Mouse (Mus musculus) left cerebral cortex, adult 8-10 months (tissue): Measurements from ENCODE around the gene Ly6g6c. TPM values are rescaled to one million over a fixed set of nuclear protein-coding genes. Genes with fewer than 3 reads are reported as not detected.
A peak's percentile ranks its signal among the peaks of the same experiment; 100 is the strongest.
"Not testable (repeated sequence)": the region's sequence is repeated elsewhere in the genome, so short reads cannot be mapped to it uniquely, and the experiment has no call there.

Experiments
- DNase-seq, 2 experiments: peaks; one replicate each; pipeline ENCODE4 v3.0.0; 2022; ENCODE audit warnings: low spot score in 2 of 2
- total RNA-seq, 4 experiments: library from RNA; stranded (reverse); gene quantifications; 2 replicates each; pipeline ENCODE4 v1.2.4; 2022

Gene Ly6g6c
- total RNA-seq, 4 experiments from 2014 or later = not detected

DNA sequence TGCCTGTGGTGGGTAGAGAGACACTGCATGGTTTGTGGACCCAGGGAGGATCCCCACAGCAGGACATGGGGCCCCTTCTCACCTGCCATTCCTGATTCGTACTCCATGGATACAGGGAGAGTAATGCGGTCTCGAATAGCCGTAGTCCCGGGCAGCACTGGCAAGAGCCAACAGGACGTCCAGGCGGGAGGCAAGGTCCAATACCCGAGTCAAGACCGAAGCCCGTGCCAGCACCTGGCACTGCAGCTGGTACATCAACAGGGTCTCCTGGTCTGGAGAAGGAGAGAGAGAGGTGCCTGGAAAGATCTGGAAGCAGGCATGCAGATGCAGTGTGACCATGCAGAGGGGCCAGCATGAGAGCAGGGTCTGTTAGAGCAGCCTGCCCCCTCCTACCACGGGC lies 33.9 kb upstream of the Ly6g6c start:
- no peak for DNase-seq

DNA sequence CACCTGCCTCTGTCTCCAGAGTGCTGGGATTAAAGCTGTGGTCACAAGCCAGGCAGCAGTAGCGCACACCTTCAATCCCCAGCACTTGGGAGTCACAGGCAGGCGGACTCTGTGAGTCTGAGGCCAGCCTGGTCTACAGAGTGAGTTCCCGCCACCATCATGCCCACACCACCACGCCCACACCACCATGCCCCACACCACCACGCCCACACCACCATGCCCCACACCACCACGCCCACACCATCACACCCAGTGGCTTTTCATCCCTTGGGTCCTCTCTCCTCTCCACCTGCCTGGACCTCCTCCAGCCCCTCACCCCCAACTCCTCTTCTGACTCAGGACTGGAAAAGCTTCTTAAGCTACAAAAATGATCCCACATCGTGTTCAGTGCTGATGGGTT lies 33.3 kb upstream of the Ly6g6c start:
- no peak for DNase-seq

DNA sequence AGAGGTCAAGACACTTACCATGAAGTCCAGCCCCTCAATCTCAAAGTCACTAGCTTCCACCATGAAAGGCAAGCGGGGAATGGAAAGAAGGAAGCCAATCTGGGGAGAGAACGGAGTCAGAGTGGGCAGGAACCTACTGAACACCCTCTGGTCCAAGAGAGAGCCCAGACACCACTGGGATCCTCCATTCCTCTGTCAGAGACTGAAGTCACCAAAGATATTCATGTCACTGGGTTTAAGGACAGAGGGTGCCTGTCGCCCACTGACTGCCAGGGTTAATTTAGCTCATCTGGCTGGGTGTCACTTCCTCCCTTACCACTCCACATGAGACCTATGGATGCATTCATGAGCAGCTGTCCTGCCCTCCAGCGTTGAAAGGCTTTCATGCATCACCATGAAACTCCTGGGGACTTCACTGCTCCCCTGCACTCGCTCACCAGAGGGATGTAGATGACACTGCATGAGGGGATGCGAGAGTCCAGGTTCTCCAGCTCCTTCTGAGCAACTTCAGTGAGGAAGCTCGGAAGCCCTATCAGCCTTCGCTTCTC lies 32.8 kb upstream of the Ly6g6c start:
- no peak for DNase-seq

DNA sequence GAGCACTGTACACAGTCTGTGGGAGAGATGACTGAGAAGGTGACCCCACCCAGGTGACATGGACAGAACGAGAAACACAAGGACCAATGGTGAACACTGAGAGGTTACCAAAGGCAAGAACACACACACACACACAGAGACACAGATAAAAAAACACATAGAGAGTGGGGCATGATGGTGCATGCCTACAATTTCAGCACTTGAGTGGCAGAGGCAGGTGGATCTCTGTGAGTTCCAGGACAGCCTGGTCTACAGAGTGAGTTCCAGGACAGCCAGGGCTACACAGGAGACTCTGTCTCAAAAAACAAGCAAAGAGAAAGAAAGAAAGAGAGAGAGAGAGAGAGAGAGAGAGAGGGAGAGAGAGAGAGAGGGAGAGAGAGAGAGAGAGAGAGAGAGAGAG lies 31.5 kb upstream of the Ly6g6c start:
- DNase-seq = not testable (repeated sequence)

DNA sequence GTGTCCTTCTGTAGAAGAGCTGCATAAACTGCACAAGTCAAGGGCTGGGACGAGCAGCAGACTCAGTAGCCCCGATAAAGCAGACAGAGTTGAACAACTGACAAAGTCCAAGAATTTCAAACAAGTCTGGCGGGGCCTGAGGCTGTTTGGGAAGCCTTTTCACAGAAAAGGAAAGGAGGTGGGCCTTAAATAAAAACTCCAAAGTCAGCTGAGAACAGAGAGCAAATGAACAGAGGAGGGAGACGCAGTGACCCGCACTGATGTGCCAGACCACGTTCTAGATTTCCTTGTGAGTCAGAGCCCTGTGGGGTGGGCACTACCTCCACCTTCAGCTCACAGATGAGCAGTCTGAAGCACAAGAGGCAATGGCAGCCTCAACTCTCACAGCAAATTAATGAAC lies 30.3 kb upstream of the Ly6g6c start:
- no peak for DNase-seq

DNA sequence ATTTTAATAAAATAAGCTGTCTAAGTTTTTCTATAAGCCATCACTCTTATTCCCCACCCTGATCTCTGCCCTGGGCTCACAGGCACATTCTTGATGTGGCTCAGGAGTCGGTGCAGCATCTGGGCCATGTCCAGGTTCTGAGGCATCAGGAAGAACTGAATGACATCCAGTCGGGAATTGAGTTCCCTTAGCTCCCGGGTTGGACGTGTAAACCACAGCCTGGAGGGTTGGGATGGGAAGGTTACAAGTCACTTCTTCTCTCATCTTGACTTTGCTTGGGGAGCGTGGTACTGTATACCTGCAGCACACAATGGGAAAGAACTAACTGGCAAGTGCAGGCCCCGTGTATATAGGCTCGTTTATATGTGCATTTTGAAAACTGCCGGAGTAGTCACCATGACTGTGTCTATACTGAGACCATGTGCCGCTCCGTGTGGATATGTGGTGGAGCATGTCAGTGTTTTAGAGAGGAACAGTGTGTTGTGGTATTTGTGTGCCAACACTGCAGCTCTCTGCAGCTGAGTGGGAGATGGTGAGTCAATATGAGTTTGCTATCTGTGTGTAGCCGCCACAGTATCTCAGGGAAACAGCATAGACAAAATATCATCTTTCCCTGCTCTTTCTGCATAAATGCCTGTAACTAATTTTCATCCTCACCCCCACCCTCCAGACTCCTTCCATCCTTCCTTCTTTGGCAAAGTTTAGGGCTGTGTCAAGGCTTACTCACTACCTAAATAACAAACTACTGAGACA lies 25.9 kb upstream of the Ly6g6c start:
- DNase-seq = peak in 1 of 2 experiments; percentile 55

DNA sequence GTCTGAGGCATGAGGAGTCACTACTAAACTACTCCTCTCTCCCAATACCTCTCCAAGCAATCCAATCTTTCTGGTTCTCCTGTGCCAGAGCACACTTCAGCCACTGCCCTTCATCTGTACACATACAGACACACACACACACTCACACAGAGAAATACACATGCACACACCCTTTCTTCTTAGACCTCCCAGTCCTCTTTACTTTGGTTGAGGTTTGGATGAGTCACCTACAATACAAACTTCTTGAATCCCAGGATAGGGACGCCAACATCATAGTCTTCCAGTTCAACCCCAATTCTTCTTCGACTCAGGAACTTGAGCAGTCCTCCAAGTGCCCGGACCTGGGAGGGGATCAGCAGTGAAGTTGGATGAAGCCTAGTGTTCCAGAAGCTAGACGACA lies 21.4 kb upstream of the Ly6g6c start:
- DNase-seq = no peak

DNA sequence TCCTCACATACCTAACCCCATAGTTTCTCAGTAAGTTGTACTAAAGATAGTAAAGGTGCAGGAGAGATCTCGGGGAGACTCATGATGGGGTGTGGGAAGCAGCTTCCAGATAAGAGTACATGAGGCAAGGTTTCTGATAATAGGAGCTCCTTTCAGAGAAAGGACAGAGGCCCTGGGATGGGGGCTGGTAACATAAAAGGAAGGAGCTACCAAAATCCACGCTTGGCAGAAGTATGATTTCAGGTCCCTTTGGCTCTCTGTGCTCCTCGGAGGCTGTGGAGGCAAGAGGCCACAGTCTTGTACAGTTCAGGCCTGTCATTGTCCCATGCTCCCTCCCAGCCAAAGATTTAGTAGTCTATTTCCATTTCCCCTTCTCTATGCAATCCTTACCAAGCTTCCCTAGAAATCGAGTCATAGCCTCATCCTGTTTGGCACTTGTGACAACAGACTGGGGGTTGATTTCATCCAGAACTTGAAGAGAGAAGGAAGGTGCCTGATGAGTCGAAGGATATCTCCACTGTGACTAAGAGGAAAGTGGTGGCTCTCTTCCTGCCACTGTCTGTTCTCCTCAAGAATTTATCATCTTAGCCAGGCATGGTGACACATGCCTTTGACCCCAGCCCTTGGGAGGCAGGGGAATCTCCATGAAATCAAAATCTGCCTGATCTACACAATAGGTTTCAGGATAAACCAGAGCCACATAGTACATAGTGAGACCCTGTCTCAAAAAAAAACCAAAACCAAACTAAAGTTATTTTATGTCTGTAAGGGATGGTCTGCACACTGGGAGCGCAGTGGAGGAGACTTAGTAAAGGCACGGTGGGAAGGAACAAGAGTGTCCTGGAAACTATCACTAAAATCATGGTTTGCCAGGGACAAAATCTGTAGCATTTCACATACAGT lies 20.0 kb upstream of the Ly6g6c start:
- DNase-seq = no peak

DNA sequence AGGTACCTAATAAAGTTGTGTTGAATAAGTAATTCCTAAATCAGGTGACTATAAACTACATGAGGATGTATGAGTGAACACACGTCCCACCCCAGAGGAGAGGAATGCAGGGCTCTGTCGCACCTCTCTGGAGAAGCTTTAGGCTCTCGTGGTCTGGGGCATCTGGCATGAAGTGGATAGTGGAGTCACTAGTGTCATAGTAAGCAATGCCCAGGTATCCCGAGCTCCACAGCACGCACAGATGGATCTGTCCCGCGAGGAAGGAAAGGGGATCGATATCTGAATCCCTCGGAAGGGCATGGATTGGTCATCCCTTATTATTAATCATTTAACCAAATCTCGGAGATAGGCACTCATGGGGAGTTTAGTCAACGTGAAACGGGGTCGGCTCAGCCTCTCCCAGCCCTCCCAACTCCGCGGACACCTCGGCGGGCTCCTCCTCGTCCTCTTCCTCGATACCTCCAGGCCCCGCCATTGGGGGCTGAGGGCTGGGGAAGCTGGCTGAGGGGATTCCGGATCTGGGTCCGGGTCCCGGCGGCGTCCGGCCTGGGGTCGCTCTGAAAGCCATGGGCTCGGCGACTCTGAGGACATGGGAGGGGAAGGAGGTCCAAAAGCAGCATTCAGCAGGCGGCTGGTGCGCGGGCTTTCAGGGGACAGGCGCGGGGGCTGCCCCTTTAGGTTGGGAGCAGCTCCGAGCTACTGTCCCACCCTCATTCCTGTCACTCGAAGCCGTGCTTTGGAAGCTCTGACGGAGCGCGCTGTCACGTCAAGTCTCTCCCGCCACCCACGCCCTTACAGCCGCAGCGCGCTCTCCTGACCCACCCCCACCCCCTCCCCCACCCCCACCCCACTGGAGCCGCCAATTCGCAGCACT lies 19.1 kb upstream of the Ly6g6c start:
- no peak for DNase-seq

DNA sequence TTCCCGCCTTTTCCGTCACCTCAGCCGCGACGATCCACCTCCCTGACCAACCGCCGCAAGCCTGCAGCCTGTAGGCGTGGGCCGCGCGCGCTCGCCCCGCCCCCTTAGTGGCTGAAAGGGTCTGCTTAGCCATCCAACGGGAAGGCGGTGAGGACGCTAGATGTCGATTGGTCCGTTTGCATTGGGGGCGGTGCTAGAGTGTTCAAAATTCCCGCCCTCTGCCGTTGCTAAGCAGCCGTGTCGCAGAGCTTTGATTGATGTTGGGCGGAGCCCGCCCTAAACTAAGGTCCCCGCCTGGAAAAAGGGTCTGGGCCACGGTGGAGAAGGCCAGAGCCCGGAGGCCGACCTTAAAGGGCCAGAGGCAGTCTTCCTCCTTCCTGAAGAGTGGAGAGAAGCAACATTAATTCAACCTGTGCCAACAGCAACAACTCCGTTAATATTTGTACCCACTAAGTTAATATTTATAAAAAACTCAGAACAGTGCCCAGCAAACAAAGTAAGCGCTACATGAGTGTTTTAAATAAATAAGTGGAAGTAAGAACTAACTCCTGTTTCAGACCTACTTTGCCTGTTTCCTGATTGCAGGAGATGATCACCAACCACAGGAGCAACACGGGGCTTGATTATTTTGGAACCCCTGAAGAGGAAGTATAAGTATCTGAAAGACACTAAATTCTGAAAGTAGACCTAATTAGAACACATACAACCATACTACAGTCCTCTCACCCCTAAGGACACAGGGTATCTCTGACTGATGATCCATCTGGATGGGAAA lies 18.3 kb upstream of the Ly6g6c start, which contains the start of gene Msh5:
TSS of gene Msh5 (minus strand) at position 65 of the 775 bp plus-strand sequence.
- DNase-seq = peak; percentile 85 to 93

DNA sequence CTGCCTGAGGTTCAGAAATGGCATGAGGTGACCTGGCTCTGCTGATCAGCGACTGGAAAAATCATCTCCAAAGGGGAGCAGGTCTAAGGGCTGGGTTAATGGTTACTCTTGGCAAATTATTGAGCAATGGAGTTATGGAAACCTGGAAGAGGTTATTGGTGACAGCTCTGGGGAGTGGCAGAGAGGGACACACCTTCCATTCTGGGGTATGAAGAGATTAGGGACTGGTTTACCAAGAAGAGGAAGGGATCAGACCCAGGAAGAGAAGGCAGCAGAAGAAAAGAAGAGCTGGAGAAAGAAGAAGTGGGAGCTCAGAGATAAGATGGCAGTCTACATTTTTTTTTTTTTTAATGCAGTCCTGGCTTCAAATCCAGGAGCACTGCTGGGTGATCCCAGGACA lies 17.5 kb upstream of the Ly6g6c start:
- DNase-seq = no peak

DNA sequence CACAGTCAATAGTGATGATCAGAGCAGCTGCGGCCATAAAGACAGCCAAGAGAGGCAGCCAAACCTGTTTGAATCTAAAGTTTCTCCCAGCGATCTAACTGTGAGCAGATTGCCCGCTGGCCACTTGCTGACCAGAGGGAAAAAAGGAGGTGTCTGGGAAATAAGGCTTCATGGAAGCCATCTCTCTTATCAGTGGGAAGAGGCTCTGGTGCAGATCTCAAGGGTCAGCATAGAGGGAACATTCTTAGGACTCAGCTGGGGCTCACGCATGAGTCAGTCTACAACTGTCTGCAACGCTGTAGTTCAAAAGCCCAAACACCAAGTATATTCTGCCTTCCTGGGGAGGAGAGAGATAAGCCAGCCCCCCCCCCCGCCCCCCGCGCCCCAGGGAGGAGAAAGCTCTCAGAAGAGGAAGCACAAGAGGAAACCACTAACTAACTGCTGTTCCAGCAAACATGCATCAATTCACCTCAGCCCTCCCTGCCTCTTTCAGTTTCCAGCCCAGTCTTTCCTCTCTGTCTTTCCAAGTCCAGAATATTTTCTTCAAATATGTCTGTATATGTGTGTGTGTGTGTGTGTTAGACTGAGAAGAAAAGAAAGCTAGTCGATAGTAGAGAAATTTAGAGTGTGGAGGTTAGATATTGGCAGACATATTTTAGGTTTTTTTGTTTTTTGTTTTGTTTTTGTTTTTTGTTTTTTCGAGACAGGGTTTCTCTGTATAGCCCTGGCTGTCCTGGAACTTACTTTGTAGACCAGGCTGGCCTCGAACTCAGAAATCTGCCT lies 16.8 kb upstream of the Ly6g6c start:
- DNase-seq = no peak

DNA sequence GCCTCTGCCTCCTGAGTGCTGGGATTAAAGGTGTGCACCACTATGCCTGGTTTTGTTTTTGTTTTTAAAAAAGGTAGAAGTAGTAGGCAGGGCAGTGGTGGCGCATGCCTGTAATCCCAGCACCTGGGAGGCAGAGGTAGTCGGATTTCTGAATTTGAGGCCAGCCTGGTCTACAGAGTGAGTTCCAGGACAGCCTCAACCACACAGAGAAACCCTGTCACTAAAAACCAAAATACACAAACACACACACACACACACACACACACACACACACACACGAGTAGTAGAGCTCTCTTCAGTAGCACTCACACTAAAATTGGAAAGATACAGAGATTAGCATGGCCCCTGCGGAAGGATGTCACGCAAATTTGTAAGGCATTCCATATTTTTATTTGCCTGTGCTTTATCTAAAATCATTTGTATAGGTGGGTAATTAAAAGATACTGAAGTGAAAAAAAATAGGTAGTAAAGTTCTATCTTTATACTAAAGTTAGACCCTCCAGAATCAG lies 16.2 kb upstream of the Ly6g6c start:
- DNase-seq = no peak

DNA sequence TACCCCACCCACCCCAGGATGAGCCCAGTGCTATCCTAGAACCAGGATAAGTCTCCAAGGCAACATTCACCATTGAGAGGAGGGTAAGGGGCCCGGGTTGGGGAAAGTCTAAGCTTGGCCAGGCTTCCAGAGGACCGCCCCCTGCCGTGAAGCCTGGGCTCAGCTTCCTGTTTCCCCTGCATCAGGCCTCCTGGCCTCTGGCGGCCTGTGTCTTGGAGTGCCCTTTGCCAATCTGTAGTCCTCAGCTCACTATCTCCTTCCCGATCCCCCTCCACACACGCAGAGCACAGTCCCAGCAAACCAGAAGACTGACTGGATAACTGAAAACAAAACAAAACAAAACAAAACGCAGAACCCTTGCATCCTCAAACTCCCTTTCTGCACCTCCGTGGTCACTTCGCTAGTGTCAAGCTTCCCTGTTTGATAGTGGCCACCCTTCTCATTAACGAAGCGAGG lies 15.6 kb upstream of the Ly6g6c start, which contains the start of gene Clic1:
TSS of gene Clic1 (plus strand) at position 406 of the 456 bp plus-strand sequence.
- DNase-seq = no peak

DNA sequence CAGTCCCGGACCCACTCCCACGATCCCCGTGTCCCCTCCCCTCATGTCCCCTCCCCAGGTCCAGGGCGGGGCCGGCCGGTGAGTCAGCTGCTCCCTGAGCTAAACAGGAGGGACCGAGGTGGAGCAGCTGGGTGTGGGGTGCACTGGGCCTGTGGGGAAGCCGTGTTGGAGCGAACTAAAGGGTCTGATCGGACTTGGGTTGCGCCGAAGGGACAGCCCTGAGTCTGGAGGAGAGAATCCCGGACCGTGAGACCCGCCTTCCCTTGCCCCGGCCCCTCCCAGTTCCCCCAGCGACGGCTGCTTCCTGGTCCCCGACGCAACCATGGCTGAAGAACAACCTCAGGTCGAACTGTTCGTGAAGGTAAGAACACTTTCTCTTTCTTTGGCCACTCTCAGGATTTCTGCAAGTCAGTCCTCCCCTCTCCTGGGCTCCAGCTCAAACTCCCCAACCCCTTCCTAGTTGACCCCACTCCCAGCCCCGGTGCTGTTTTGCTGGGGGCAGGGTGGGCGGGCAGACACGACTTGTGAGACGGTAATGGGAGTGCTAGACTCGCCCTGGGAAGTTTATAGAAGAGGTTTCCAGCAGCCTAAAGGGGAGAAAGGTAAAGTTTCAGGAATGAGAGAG lies 14.9 kb upstream of the Ly6g6c start:
- no peak for DNase-seq

DNA sequence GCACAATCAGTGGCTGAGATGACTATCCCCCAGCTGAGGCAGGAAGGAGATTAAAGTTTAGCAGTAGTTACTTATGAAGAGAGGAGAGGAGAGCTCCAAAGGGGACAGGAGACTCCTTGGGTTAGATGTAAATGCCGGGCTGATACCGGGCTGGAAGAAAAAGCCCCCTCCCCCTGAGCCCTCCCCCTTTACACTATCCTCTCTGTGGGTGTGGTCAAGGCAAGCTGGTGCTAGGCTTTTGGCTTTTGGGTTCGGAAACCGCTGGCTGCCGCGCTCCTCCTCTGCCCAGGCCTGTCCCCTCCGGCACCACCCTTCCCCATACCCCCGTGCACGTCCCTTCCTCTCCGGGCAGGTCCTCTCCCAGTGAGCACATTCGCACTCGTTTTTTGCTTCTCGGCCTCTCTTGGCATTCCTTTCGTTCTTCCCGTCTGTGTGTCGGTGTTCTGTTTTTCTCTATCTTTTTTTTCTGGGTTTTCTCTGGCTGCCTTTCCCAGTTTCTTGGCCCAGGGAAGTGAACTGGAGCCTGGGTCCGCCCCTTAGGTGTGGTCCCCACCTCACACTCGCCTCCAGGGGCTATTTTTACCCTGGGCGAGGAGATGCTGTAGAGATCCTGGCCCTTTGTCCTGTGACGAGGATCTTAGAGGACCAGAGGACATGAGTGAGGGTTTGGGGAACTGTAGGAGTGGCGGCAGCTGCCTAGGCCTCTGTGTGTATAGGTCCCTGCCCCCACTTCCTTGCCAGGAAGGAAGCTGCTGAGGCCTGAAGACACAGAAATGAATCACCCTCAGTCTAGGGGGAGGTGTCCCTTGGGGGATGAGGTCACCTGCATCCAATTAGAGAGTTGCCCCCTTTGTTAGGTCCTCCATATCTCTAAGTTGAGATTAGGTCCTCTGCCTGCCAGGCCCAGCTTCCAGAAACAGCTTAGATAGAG lies 13.8 kb upstream of the Ly6g6c start:
- no peak for DNase-seq

DNA sequence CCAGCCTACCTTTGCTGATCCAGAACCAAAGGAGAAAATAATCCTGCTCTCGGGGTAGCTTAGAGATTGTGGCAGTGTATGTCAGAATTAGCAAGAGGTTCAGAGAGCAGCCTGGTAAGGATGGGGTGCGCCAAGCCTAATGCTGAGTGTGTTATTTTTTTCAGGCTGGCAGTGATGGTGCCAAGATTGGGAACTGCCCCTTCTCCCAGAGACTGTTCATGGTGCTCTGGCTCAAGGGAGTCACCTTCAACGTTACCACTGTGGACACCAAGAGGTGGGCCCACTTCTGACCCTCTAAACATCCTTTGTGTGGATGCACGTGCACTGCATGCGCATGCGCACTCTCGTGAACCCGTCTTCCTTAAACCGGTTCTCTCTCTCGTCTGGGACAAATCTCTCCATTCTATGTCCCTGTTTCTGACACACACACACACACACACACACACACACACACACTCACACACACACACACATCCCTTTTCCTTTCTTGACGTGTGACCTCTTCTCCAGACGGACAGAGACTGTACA lies 12.9 kb upstream of the Ly6g6c start:
- no peak for DNase-seq
